Mouse (Mus musculus) adrenal gland, adult (tissue): ENCODE measurements at regions not wholly inside any gene's neighbourhood (a gene's known extent, or its start where the extent isn't known, plus 50 kb on each side); places are given as distances from the start of the nearest gene placed in this dataset.
A peak's percentile ranks its signal among the peaks of the same experiment; 100 is the strongest.

Source experiments
- DNase-seq, 2 experiments: peaks; one replicate each; pipeline ENCODE4 v3.0.0; 2022 to 2023; ENCODE audit warnings: low spot score in 1 of 2; ENCODE audit not compliant: inconsistent age in 2 of 2

DNA sequence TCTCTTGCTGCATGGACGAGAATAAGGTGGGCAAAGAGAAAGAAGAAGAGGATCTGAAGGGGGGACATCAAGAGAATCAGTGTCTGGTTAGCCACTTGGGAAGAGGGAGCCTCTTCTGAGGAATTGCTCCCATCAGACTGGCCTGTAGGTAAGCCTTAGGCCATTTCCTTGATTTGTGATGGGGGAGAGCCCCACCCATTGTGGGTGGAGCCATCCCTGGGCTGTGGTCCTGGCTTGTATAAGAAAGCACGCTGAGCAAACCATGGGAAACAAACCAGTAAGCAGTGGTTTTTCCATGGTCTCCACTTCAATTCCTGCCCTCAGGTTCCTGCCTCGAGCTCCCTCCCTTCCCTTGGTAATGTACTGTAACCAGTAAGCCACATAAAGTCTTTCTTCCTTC, 57.7 kb upstream of the Sez6l start:
- no peak for DNase-seq

- peak in 1 of 2 experiments; percentile 56 for DNase-seq
Measured at GRCm38 (mm10) chr5:112631766-112632165, 54.8 kb upstream of the Sez6l start.

- DNase-seq, result peak in 1 of 2 experiments; percentile 31
Measured at GRCm38 (mm10) chr5:112629656-112630055, 52.7 kb upstream of the Sez6l start.

- no peak for DNase-seq
Measured at GRCm38 (mm10) chr5:112628073-112628790, 51.2 kb upstream of the Sez6l start.

DNA sequence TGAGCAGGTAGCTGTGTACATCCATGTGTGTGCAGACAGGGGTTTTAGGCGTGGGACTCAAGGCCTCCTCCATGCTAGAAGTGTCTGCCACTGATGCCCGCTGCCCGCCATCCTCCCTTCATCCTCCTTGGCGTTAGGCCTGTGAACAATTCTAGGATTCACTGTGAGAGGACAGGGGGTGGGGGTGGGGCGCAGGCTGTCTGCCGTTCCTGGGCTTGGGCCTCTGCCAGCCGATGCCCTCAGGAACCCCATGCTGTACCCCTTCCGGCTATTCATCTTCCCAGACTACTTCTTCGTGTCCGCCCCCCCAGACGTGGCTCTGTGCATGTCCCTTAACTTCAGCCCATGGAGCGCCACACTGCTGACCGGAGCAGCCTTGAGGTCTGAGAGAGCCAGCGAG, 50.3 kb upstream of the Sez6l start:
- DNase-seq, result no peak
